Mouse (Mus musculus) hindbrain, embryonic 13.5 days (tissue): Measurements from ENCODE around the gene Ankrd35. TPM values are rescaled to one million over a fixed set of nuclear protein-coding genes. Genes with fewer than 3 reads are reported as not detected.
"Not testable (repeated sequence)": the region's sequence is repeated elsewhere in the genome, so short reads cannot be mapped to it uniquely, and the experiment has no call there.

Experiments
- ATAC-seq: fragments of 200-750 bp; cut with Nextera tagmentation; 2 replicates; pipeline ENCODE4 v1.8.0; 2017; ENCODE audit warnings: moderate TSS enrichment; ENCODE audit not compliant: low FRiP score
- H3K27ac ChIP-seq: fragments of 300-500 bp; sonication (generic); 2 replicates; pipeline ENCODE4 v1.5.1; 2015; ENCODE audit warnings: inconsistent platforms, mild to moderate bottlenecking, moderate library complexity
- H3K27me3 ChIP-seq: fragments of 300-500 bp; sonication (generic); 2 replicates; pipeline ENCODE4 v1.6.1; 2015; ENCODE audit warnings: mild to moderate bottlenecking, inconsistent platforms
- H3K36me3 ChIP-seq: fragments of 300-500 bp; sonication (generic); 2 replicates; pipeline ENCODE4 v1.6.1; 2015; ENCODE audit warnings: mild to moderate bottlenecking, inconsistent platforms
- H3K4me1 ChIP-seq: fragments of 300-500 bp; sonication (generic); replicated peaks from 2 replicates; pipeline ENCODE4 v1.6.1; 2015; ENCODE audit warnings: inconsistent platforms
- H3K4me2 ChIP-seq: fragments of 300-500 bp; sonication (generic); 2 replicates; pipeline ENCODE4 v1.6.1; 2015; ENCODE audit warnings: inconsistent platforms, mild to moderate bottlenecking, moderate library complexity
- H3K4me3 ChIP-seq: fragments of 300-500 bp; sonication (generic); 2 replicates; pipeline ENCODE4 v1.5.1; 2015; ENCODE audit warnings: mild to moderate bottlenecking, inconsistent platforms
- H3K9ac ChIP-seq: fragments of 300-500 bp; sonication (generic); 2 replicates; pipeline ENCODE4 v1.6.1; 2015; ENCODE audit warnings: mild to moderate bottlenecking, inconsistent platforms
- H3K9me3 ChIP-seq: fragments of 300-500 bp; sonication (generic); 2 replicates; pipeline ENCODE4 v1.6.1; 2016; ENCODE audit warnings: inconsistent platforms
- WGBS: fragments of 180-500 bp; shearing (Covaris S2); methylation state at CpG from one replicate; pipeline ENCODE4 v1.1.7; 2015; 5-methylcytosine and 5-hydroxymethylcytosine counted together
- polyA plus RNA-seq: library from polyadenylated mRNA; unstranded; fragments of >200 nt; fragmentation: Nextera tagmentation; extraction: Ambion mirVana; gene quantifications from 2 replicates; pipeline ENCODE4 v1.2.1, GENCODE M21; 2015

Ankrd35 gene
- polyA plus RNA-seq, 1 experiment from 2014 or later = 0.84 TPM

- ATAC-seq = no peak
- H3K4me3 ChIP-seq = no peak overlapping the region
- H3K27me3 ChIP-seq = peaks cover 30% of the 10 kb centered on the region
- H3K4me2 ChIP-seq = no peak overlapping the region
- H3K4me1 ChIP-seq = peaks cover 9% of the 10 kb centered on the region; the same call in 1 of the 2 replicates
- no peak overlapping the region for H3K27ac ChIP-seq
- 59% methylated on average over 7 of the region's 7 CpGs for WGBS
- H3K36me3 ChIP-seq = no peaks in the 10 kb centered on the region
- no peaks in the 10 kb centered on the region for H3K9me3 ChIP-seq
- H3K9ac ChIP-seq = no peak overlapping the region
These were observed 8.5 kb downstream of the Ankrd35 start for GRCm38 (mm10) chr3:96678456-96678855.

- Histone ChIP-seq H3K4me1 (peaks cover 9% of the 10 kb centered on the region; the same call in 1 of the 2 replicates), H3K27me3 (peaks cover 38% of the 10 kb centered on the region), H3K36me3 (no peaks in the 10 kb centered on the region), H3K27ac (no peak overlapping the region), H3K9me3 (no peaks in the 10 kb centered on the region), H3K9ac (no peak overlapping the region), H3K4me3 (no peak overlapping the region), H3K4me2 (no peak overlapping the region)
- 22% methylated on average over 5 of the region's 5 CpGs for WGBS
- no peak for ATAC-seq
These were observed 9.3 kb downstream of the Ankrd35 start for GRCm38 (mm10) chr3:96679159-96679674.

- Histone ChIP-seq H3K27ac (no peak overlapping the region), H3K27me3 (peaks cover 49% of the 10 kb centered on the region), H3K36me3 (no peaks in the 10 kb centered on the region), H3K4me1 (peaks cover 15% of the 10 kb centered on the region; the same call in 1 of the 2 replicates), H3K4me3 (no peak overlapping the region), H3K4me2 (no peak overlapping the region), H3K9ac (no peak overlapping the region), H3K9me3 (no peaks in the 10 kb centered on the region)
- 19% methylated on average over 12 of the region's 12 CpGs for WGBS
- peak; percentile 46; the same call in 1 of the 2 replicates for ATAC-seq
These were observed 10.5 kb downstream of the Ankrd35 start for GRCm38 (mm10) chr3:96680269-96680956.

- H3K27me3 ChIP-seq = peaks cover 46% of the 10 kb centered on the region
- no peaks in the 10 kb centered on the region for H3K9me3 ChIP-seq
- H3K4me2 ChIP-seq = no peak overlapping the region
- H3K4me3 ChIP-seq = no peak overlapping the region
- H3K36me3 ChIP-seq = no peaks in the 10 kb centered on the region
- H3K4me1 ChIP-seq = peaks cover 15% of the 10 kb centered on the region; the same call in 1 of the 2 replicates
- H3K27ac ChIP-seq = no peak overlapping the region
- ATAC-seq = no peak
- no peak overlapping the region for H3K9ac ChIP-seq
- 85% methylated on average over 3 of the region's 3 CpGs for WGBS
These were observed 13.6 kb downstream of the Ankrd35 start for GRCm38 (mm10) chr3:96683496-96683895.

- no peaks in the 10 kb centered on the region for H3K36me3 ChIP-seq
- H3K4me3 ChIP-seq = no peak overlapping the region
- peaks cover 40% of the 10 kb centered on the region for H3K27me3 ChIP-seq
- WGBS = 59% methylated on average over 17 of the region's 17 CpGs
- peak overlapping the region; percentile 43; the same call in 1 of the 2 replicates for H3K9ac ChIP-seq
- no peaks in the 10 kb centered on the region for H3K9me3 ChIP-seq
- no peak for ATAC-seq
- peak overlapping the region; percentile 41 for H3K4me2 ChIP-seq
- H3K4me1 ChIP-seq = peaks cover 15% of the 10 kb centered on the region; the same call in 1 of the 2 replicates
- H3K27ac ChIP-seq = no peak overlapping the region
These were observed 14.4 kb downstream of the Ankrd35 start for GRCm38 (mm10) chr3:96684151-96684821.

- Histone ChIP-seq H3K9me3 (no peaks in the 10 kb centered on the region), H3K9ac (peak overlapping the region; percentile 43; the same call in 1 of the 2 replicates), H3K27ac (no peak overlapping the region), H3K4me1 (peaks cover 18% of the 10 kb centered on the region; the same call in 1 of the 2 replicates), H3K4me3 (no peak overlapping the region), H3K36me3 (no peaks in the 10 kb centered on the region), H3K27me3 (peaks cover 35% of the 10 kb centered on the region), H3K4me2 (peak overlapping the region; percentile 41)
- no peak for ATAC-seq
- whole genome bisulfite sequencing = 36% methylated on average over 28 of the region's 28 CpGs
These were observed 14.9 kb downstream of the Ankrd35 start for GRCm38 (mm10) chr3:96684822-96685156.

GRCm38 (mm10) chr3:96686057-96686456 lies 16.1 kb downstream of the Ankrd35 start:
- H3K4me2 ChIP-seq = not testable (repeated sequence)
- WGBS = 91% methylated on average over 5 of the region's 5 CpGs

GRCm38 (mm10) chr3:96688854-96689253 lies 18.9 kb downstream of the Ankrd35 start:
- Histone ChIP-seq H3K4me2 (no peak overlapping the region), H3K9ac (no peak overlapping the region), H3K9me3 (no peaks in the 10 kb centered on the region), H3K4me1 (peaks cover 9% of the 10 kb centered on the region; the same call in 1 of the 2 replicates), H3K36me3 (no peaks in the 10 kb centered on the region), H3K4me3 (no peak overlapping the region), H3K27ac (no peak overlapping the region), H3K27me3 (peaks cover 17% of the 10 kb centered on the region)
- 87% methylated on average over 11 of the region's 11 CpGs for WGBS
- ATAC-seq = no peak

More at GRCm38 (mm10) chr3:96686057-96686456, 16.1 kb downstream of the Ankrd35 start:
- not testable (repeated sequence) for H3K9me3 ChIP-seq, H3K4me1 ChIP-seq, H3K36me3 ChIP-seq, H3K27ac ChIP-seq, H3K4me3 ChIP-seq, ATAC-seq, H3K9ac ChIP-seq
- peaks cover 29% of the 10 kb centered on the region for H3K27me3 ChIP-seq

- Histone ChIP-seq H3K4me2 (no peak overlapping the region), H3K9me3 (no peaks in the 10 kb centered on the region), H3K4me3 (no peak overlapping the region), H3K9ac (no peak overlapping the region), H3K27me3 (peaks cover 4% of the 10 kb centered on the region; the same call in 1 of the 2 replicates), H3K36me3 (no peaks in the 10 kb centered on the region), H3K27ac (no peak overlapping the region), H3K4me1 (0 out of 2 replicates have a peak, but pooled peaks cover 3% of the 10 kb centered on the region)
- 55% methylated on average over 3 of the region's 3 CpGs for WGBS
- ATAC-seq = no peak
These were observed 20.4 kb downstream of the Ankrd35 start for GRCm38 (mm10) chr3:96690298-96690697.

GRCm38 (mm10) chr3:96692506-96692905 lies 22.6 kb downstream of the Ankrd35 start:
- H3K4me2 ChIP-seq = no peak overlapping the region
- H3K9me3 ChIP-seq = no peaks in the 10 kb centered on the region
- no peak overlapping the region for H3K27ac ChIP-seq
- no peak overlapping the region for H3K9ac ChIP-seq
- ATAC-seq = no peak
- WGBS = 19% methylated on average over 3 of the region's 3 CpGs
- H3K27me3 ChIP-seq = no peaks in the 10 kb centered on the region
- H3K4me1 ChIP-seq = peaks cover 12% of the 10 kb centered on the region
- H3K36me3 ChIP-seq = no peaks in the 10 kb centered on the region
- no peak overlapping the region for H3K4me3 ChIP-seq

- H3K4me3 ChIP-seq = no peak overlapping the region
- no peaks in the 10 kb centered on the region for H3K36me3 ChIP-seq
- peaks cover 20% of the 10 kb centered on the region for H3K4me1 ChIP-seq
- no peaks in the 10 kb centered on the region for H3K9me3 ChIP-seq
- no peak overlapping the region for H3K4me2 ChIP-seq
- WGBS = 89% methylated on average over 1 of the region's 1 CpGs
- H3K9ac ChIP-seq = no peak overlapping the region
- no peak for ATAC-seq
- H3K27me3 ChIP-seq = no peaks in the 10 kb centered on the region
- H3K27ac ChIP-seq = no peak overlapping the region
These were observed 23.6 kb downstream of the Ankrd35 start for GRCm38 (mm10) chr3:96693579-96693978.

- Histone ChIP-seq H3K27ac (peak within 1 kb of the TSS; percentile 92), H3K27me3 (no peaks in the 10 kb centered on the region), H3K36me3 (peaks cover 16% of the 10 kb centered on the region), H3K9me3 (no peaks in the 10 kb centered on the region), H3K4me2 (peak within 1 kb of the TSS; percentile 77), H3K4me1 (peaks cover 16% of the 10 kb centered on the region), H3K4me3 (peak within 1 kb of the TSS; percentile 76), H3K9ac (peak within 1 kb of the TSS; percentile 83)
- peak; percentile 48 for ATAC-seq
- under 1% methylated on average over 35 of the region's 35 CpGs for WGBS
These were observed 26.4 kb downstream of the Ankrd35 start, which contains the start of gene Pias3 for GRCm38 (mm10) chr3:96696198-96696765. Gene Pias3 (plus strand): TSS chr3:96696384.
